Mouse (Mus musculus) megakaryocyte, embryonic 14.5 days (primary cell): Measurements from ENCODE around the gene Itgb5.

Source experiments
- FLI1 ChIP-seq: IDR thresholded peaks from 2 replicates; pipeline ENCODE4 v1.6.1; 2012; ENCODE audit warnings: low read length, inconsistent platforms, mixed read lengths
- GATA1 ChIP-seq: IDR thresholded peaks from 3 replicates; pipeline ENCODE4 v1.6.1; 2012; ENCODE audit warnings: mixed read lengths, low read length, inconsistent platforms, borderline replicate concordance

DNA sequence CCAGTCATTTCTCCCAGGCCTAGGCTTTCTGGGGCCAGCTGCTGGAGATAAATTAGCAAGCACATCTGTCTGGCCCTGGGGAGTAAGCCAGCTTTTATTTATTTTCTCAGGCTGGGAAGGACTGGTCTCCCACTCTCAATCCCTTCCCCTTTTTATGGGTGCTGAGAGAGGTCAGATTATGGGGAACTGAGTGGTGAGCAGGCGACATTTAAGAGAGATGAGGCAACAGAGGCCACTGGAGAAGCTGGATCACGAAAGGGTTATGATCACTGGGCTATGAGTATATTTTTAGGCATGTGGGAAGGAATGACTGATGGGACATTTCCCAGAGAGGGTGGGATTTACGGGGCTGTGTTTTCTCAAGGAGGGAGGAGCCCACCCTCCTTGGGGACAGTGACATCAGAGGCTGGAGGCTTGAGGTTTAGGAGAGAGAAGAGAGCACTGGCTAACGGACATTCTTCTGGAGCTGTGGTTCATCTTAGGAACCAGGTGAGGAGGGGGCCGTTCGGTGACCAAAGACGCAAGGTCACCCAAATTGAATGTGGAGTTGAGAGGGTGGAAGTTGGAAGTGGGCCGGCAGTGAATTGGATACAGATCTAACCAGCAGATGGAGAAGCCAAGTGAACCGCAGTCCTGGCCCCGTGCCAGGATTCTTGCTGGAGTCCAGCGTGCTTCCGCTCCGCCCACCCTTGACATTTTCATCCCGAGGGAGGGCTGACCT, 62.3 kb downstream of the Itgb5 start:
- TF ChIP-seq GATA1 (no peak), FLI1 (no peak)
